Mouse (Mus musculus) intestine, embryonic 16.5 days (tissue): ENCODE data around the gene Unc119b. TPM values are rescaled to one million over a fixed set of nuclear protein-coding genes. Genes with fewer than 3 reads are reported as not detected.

ENCODE experiments used
- polyA plus RNA-seq: library from polyadenylated mRNA; unstranded; fragments of >200 nt; fragmentation: Nextera tagmentation; extraction: Ambion mirVana; gene quantifications from 2 replicates; pipeline ENCODE4 v1.2.1, GENCODE M21; 2015

The Unc119b gene
- polyA plus RNA-seq, 1 experiment from 2014 or later, result 22.1 TPM

Other genes starting within 250 kb of the Unc119b start
- gene Oasl2, start 238.0 kb downstream of the Unc119b start, polyA plus RNA-seq, result 6.0 and 7.4 TPM in 2 replicates
- gene Oasl1, start 211.7 kb downstream of the Unc119b start, polyA plus RNA-seq, result 1.3 and 2.1 TPM in 2 replicates
- 49.1 and 53.3 TPM in 2 replicates for gene 2210016L21Rik, start 192.8 kb downstream of the Unc119b start, polyA plus RNA-seq
- gene Hnf1a, start 163.9 kb downstream of the Unc119b start, polyA plus RNA-seq, result 16.1 and 21.7 TPM in 2 replicates
- gene Sppl3, start 123.8 kb downstream of the Unc119b start, polyA plus RNA-seq, result 8.1 and 8.6 TPM in 2 replicates
- gene Gm10401, start 36.7 kb downstream of the Unc119b start, polyA plus RNA-seq, result 17.6 and 22.0 TPM in 2 replicates
- gene Acads, start 15.6 kb downstream of the Unc119b start, polyA plus RNA-seq, result 150 and 162 TPM in 2 replicates
- gene Mlec, start 23.2 kb upstream of the Unc119b start, polyA plus RNA-seq, result 68.5 and 82.4 TPM in 2 replicates
- gene Cabp1, start 59.4 kb upstream of the Unc119b start, polyA plus RNA-seq, result 0.80 and 1.2 TPM in 2 replicates
- gene Pop5, start 100.9 kb upstream of the Unc119b start, polyA plus RNA-seq, result 124 and 141 TPM in 2 replicates
- 90.4 and 92.6 TPM in 2 replicates for gene Rnf10, start 137.9 kb upstream of the Unc119b start, polyA plus RNA-seq
- 64.2 and 72.9 TPM in 2 replicates for gene Coq5, start 144.7 kb upstream of the Unc119b start, polyA plus RNA-seq
- 1,024 and 1,116 TPM in 2 replicates for gene Dynll1, start 166.0 kb upstream of the Unc119b start, polyA plus RNA-seq
- 67.9 and 121 TPM in 2 replicates for gene Srsf9, start 192.2 kb upstream of the Unc119b start, polyA plus RNA-seq
- 23.4 and 23.9 TPM in 2 replicates for gene Gatc, start 206.2 kb upstream of the Unc119b start, polyA plus RNA-seq
- 62.0 and 67.4 TPM in 2 replicates for gene Triap1, start 206.2 kb upstream of the Unc119b start, polyA plus RNA-seq
- 1,462 and 1,500 TPM in 2 replicates for gene Cox6a1, start 214.0 kb upstream of the Unc119b start, polyA plus RNA-seq